Mouse (Mus musculus): ENCODE measurements at regions not wholly inside any gene's neighbourhood (a gene's known extent, or its start where the extent isn't known, plus 50 kb on each side); places are given as distances from the start of the nearest gene placed in this dataset.

GRCm38 (mm10) chr12:73491370-73491769 lies 54.8 kb downstream of the Tmem30b start:
- no peak for DNase-seq

- DNase-seq = no peak
These were observed 63.3 kb downstream of the Tmem30b start for GRCm38 (mm10) chr12:73482858-73483257.

DNA sequence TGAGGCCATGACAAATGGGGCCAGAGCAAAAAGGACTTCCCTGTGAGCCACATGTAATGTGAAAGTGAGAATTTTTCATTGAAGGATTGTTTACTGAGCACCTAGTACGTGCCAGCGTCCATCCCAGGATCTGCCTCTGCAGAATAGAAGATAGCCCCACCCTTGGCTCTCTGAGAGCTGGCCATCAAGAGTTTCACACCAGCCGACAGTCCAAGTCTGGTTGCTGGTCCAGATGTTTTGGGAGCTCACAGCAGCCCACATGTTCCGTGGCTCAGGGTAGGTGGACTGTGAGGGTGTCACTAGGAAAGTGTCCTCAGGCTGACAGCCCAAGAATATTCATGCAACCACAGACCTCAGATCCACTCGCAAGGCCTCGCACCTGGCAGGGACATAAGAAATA lies 63.9 kb downstream of the Tmem30b start:
- no peak for DNase-seq

DNA sequence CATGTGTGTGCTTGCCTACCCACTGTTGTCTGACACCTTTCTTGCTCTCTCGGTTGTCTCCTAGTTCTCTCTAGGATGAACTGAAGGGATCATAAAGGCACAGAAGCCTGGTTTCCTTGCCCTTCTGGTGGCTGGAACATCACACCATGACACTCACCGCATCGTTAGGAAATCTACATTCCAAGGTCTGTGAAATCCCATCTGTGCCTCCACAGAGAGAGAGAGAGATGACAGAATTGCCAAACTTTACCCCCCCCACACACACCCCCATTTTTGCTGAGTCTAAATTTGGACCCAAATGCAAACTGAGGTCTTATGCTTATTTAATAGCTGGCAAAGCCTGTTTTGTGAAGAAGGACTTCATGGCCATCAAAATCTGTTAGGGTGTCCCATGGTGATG lies 64.5 kb downstream of the Tmem30b start:
- DNase-seq = no peak

- no peak for DNase-seq
These were observed 65.0 kb downstream of the Tmem30b start for GRCm38 (mm10) chr12:73481165-73481564.

GRCm38 (mm10) chr12:73480610-73480971 lies 65.6 kb downstream of the Tmem30b start:
- DNase-seq = no peak

- DNase-seq = no peak
These were observed 66.1 kb downstream of the Tmem30b start for GRCm38 (mm10) chr12:73479932-73480609.

DNA sequence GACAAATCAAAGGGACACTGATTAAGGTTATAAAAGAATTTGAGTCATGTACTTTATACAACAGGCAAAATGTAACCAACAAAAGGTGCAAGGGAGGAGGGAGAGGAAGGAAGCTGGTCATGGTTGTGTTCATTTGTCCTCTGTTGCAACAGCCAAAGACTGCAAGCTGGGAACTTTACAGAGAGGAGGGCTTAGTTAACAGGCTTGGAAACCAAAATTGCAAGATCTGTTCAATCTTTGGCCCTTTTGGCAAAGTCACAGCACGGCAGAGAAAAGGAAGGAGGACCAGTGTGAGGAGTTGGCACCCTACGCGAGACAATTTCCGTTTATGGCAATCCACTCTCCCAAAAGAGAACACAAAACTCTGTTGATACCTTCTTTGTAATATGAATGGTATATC lies 67.6 kb downstream of the Tmem30b start:
- DNase-seq = peak in 1 of 2 experiments; percentile 20

DNA sequence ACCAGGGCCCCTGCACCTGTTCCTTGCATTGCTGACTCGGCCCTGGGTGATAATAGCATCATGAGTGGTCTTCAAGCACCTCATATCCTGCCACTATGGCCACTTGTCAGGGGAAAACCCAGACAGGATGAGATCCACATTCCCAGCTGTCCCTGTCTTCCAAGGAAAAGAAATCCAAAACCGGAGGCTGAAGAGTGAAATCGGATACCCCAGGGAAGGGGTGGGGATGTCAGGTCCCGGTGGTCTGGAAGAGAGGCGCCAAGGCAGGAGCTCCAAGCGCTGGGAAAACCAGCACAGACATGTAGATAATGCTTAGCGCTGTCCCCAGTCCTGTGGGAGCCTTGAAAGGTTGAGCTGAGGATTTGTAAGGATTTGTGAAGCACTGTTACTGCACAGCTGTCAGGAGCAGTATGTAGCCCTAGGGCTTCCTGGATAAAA lies 69.8 kb downstream of the Tmem30b start:
- no peak for DNase-seq

DNA sequence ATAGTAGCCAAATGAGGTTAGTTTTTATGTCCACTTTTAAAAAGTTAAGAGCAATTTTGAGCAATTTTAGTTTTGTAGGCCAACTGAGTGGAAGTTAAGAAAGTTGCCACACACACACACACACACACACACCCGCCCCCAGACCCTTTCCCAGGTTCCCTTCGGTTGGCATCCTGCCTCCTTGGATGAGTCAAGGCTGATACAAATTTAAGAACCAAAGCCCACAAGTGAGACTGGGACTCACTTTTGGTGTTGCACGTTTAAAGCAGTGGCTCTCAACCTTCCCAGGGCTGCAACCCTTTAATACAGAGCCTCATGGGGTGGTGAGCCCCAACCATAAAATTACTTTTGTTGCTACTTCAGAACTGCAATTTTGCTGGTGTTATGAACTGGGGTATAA lies 70.4 kb downstream of the Tmem30b start:
- no peak for DNase-seq

GRCm38 (mm10) chr12:73475020-73475419 lies 71.2 kb downstream of the Tmem30b start:
- DNase-seq = no peak

DNA sequence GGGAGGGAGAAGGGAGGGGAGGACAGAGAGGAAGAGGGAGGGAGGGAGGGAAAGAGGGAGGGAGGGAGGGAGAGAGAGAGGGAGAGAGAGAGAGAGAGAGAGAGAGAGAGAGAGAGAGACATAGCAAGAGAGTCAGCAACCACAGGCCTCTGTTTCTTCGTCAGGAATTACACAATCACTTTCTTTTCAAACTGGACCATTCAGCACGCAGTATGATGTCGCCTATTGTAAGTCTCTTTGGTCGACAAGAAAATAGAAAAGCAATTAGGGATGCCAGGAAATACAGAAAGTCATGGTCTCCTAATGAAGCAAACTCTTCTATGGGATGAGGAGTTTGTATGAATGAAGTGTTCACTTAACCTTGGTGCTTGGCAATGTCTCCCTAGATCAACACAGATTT lies 73.1 kb downstream of the Tmem30b start:
- no peak for DNase-seq

DNA sequence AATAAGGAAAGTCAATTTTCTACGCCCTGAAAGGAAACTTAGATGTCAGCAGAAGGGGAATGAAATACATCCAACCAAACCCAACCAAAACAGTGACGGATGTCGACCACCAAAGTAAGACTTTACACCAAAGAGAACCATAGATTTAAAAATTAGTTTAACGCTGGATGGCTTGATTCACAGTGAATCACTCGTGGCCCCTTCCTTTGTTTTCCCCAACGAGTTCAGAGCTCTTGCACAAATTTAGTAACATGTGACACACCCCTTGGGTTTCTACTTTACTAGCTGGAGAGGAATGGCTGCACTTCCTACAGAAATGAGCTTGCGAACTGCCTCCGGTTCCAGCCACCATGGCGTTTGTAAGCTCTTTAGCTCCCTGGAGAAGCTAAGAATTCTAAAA lies 74.2 kb downstream of the Tmem30b start:
- no peak for DNase-seq

- no peak for DNase-seq
These were observed 79.7 kb downstream of the Tmem30b start for GRCm38 (mm10) chr12:73466484-73466883.

DNA sequence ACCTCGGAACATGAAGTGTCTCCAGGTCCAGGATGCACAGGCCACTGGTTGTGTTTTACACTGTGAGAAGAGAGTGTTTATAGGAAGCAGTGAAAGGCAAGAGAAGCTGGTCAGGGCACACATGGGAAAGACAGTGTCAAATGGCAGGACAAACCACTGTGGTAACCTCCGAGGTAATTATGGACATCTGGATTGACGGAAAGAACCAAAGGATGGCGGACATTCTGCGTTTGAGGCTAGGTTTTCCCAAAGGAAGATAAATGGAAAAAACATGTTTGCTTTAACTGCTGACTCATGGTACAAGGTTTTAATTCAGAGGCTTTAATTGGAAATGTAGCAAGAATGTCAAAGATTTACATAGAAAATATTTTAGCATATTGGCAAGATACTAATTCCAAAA lies 80.2 kb downstream of the Tmem30b start:
- no peak for DNase-seq

DNA sequence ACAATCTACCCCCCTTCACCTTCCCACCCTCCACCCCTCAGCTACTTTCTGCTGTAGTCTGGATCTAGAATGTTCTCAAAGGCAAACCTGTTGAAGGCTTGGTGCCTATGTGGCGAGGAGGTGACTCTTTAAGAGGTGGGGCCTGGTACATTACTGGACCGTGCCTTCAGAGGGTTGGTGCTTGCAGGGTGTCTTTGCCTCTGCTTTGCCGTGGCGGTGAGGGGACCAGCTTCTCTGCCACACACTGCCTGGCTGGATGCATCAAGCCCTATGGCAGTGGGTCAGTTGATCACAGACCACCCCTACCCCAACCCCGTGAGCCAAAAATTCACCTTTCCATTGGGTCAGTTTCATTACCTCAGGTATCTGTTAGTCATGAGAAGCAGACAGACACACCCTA lies 81.9 kb downstream of the Tmem30b start:
- DNase-seq = no peak

- peak; percentile 71 to 82 for DNase-seq
These were observed 84.1 kb downstream of the Tmem30b start for GRCm38 (mm10) chr12:73462091-73462490.

DNA sequence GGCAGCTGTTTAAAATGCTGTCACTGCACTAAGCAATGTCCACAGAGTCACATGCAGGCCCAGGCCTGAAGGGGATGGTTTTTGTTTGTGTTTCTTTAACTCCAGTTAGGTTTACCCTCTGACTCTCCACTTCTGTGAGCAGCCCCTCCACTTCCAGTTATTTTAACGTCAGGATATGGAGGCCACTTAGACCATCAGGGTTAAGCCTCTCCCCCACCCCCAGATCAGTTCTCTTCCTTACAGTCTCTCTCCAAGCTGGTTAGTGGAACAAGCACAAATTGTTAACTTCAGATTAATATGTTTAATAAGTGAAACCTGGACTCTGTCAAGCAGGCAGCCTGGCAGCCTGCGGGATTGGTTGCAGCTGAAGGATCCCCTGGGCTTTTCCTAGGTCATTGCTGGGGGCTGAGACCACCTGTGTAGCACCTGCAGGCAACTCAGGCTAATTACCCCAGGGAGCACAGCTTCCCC lies 85.9 kb downstream of the Tmem30b start:
- DNase-seq = no peak

- DNase-seq = no peak
These were observed 94.9 kb downstream of the Tmem30b start for GRCm38 (mm10) chr12:73451257-73451656.

- no peak for DNase-seq
These were observed 95.7 kb downstream of the Tmem30b start for GRCm38 (mm10) chr12:73450541-73450940.

GRCm38 (mm10) chr12:73449911-73450520 lies 96.2 kb downstream of the Tmem30b start:
- DNase-seq = peak; percentile 42 to 54

- peak; percentile 68 to 69 for DNase-seq
These were observed 97.1 kb downstream of the Tmem30b start for GRCm38 (mm10) chr12:73449069-73449468.

- no peak for DNase-seq
These were observed 97.7 kb downstream of the Tmem30b start for GRCm38 (mm10) chr12:73448388-73448965.

- no peak for DNase-seq
These were observed 99.0 kb downstream of the Tmem30b start for GRCm38 (mm10) chr12:73447172-73447571.
